Comparison of ENCODE assay signal across 13 mouse cellular contexts in the genomic region with DNA sequence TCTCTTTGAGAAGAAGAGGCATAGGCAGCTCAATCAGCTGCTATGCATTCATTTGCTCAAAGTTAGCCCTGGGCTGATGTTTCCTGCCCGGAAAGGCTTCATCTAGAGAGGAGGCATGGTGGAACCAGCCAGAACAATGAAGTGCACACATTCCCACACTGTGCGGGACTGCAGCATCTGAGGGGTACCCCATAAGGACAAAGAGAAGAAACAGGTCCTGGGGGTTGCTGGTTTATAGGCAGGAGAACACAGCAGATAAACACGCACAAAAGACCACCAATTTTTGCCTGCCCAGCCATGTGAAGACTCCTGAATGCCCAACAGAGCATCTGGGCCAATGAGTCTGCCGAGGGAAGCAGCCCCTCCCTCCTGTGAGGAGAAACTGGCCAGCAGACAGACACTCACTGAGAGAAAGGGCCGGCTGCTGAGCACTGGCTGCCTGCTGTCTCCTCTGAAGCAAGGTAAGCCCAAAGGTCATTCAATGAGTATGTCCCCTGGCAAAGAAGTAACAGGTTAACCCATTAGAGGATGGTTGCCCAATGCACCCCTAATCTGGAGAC. TPM values are rescaled to one million over a fixed set of nuclear protein-coding genes. Genes with fewer than 3 reads are reported as not detected.
A peak's percentile ranks its signal among the peaks of the same experiment; 100 is the strongest.
DNase-seq lines count a peak whose midpoint lies in the region; ATAC-seq and TF ChIP-seq lines count a peak whose summit lies in the region.
"Had no signal": no experiment of that assay in that cellular context is flagged by ENCODE, and none has a peak within 500 bp of the region (broad histone marks: within the 10 kb centered on the region; RNA-seq: fewer than 3 reads in every experiment).

No protein-coding gene starts in this region.

- no peak for ATAC-seq in forebrain, embryonic 12.5 days (ENCODE audit: low FRiP score)
- no peak for ATAC-seq in forebrain, embryonic 13.5 days
- ATAC-seq in neural tube, embryonic 15.5 days (ENCODE audit: low FRiP score): 0 out of 2 replicates have a peak, but pooled peaks have one; percentile 45

- 0 out of 2 replicates have a peak overlapping the region, but pooled peaks have one; percentile 6 for H3K27ac ChIP-seq in forebrain, embryonic 12.5 days
- no peak overlapping the region; the same call in 1 of the 2 replicates for H3K27ac ChIP-seq in forebrain, embryonic 13.5 days
- no peak overlapping the region for H3K27ac ChIP-seq in kidney, adult 2 months (ENCODE audit: insufficient read depth, low read depth, low read length)
- H3K27ac ChIP-seq in neural tube, embryonic 15.5 days (replicated peaks): peak overlapping the region; percentile 42; the same call in 1 of the 2 replicates
- H3K27ac ChIP-seq: neural tube, embryonic 13.5 days had no signal

- no peak for TF ChIP-seq CTCF in kidney, adult 2 months (conservative IDR thresholded peaks at IDR 0.05; ENCODE audit: insufficient read depth, insufficient read length, low read depth, low read length)

- H3K4me1 ChIP-seq in forebrain, embryonic 12.5 days: peaks cover 11% of the 10 kb centered on the region
- H3K4me1 ChIP-seq in forebrain, embryonic 13.5 days: peaks cover 10% of the 10 kb centered on the region
- no peaks in the 10 kb centered on the region for H3K4me1 ChIP-seq in kidney, adult 2 months (ENCODE audit: control insufficient read depth, insufficient read depth, low read length)
- peaks cover 15% of the 10 kb centered on the region for H3K4me1 ChIP-seq in neural tube, embryonic 15.5 days

- WGBS in forebrain, embryonic 12.5 days: 39% methylated on average over 5 of the region's 5 CpGs
- 30% methylated on average over 5 of the region's 5 CpGs for WGBS in forebrain, embryonic 13.5 days
- 45% methylated on average over 5 of the region's 5 CpGs for WGBS in kidney, adult 2 months
- WGBS in neural tube, embryonic 15.5 days: 32% methylated on average over 5 of the region's 5 CpGs

- no peak for TF ChIP-seq POLR2A in kidney, adult 2 months (IDR thresholded peaks at IDR 0.05; ENCODE audit: low read depth, low read length)

- no peak overlapping the region for H3K9ac ChIP-seq in forebrain, embryonic 12.5 days
- H3K9ac ChIP-seq in forebrain, embryonic 13.5 days: no peak overlapping the region
- no peak overlapping the region for H3K9ac ChIP-seq in neural tube, embryonic 15.5 days (replicated peaks)
- H3K9ac ChIP-seq: neural tube, embryonic 13.5 days had no signal

- no peak overlapping the region for H3K4me2 ChIP-seq in forebrain, embryonic 12.5 days
- no peak overlapping the region for H3K4me2 ChIP-seq in forebrain, embryonic 13.5 days
- no peak overlapping the region for H3K4me2 ChIP-seq in neural tube, embryonic 15.5 days
- H3K4me2 ChIP-seq: neural tube, embryonic 13.5 days had no signal

- DNase-seq in kidney, adult 2 months: peak; percentile 25
- no peak for DNase-seq in kidney, adult 8-10 months
- DNase-seq in neural tube, embryonic 10.5 days (ENCODE audit: extremely low spot score, low spot score): no peak
- no peak for DNase-seq in lung, postnatal 14 days
- DNase-seq: adrenal gland, adult 8-10 months; gastrocnemius, postnatal 25 days; lung, adult 18-20 months; lung, postnatal 4 days had no signal

- H3K9me3 ChIP-seq in forebrain, embryonic 12.5 days: no peaks in the 10 kb centered on the region
- no peaks in the 10 kb centered on the region for H3K9me3 ChIP-seq in forebrain, embryonic 13.5 days (replicated peaks)
- no peaks in the 10 kb centered on the region for H3K9me3 ChIP-seq in neural tube, embryonic 15.5 days (replicated peaks)
- H3K9me3 ChIP-seq: neural tube, embryonic 13.5 days had no signal

- H3K4me3 ChIP-seq in forebrain, embryonic 12.5 days (replicated peaks): no peak overlapping the region
- no peak overlapping the region for H3K4me3 ChIP-seq in forebrain, embryonic 13.5 days
- H3K4me3 ChIP-seq in kidney, adult 2 months (ENCODE audit: insufficient read depth, low read depth, low read length): no peak overlapping the region
- H3K4me3 ChIP-seq in neural tube, embryonic 15.5 days (replicated peaks): no peak overlapping the region
- H3K4me3 ChIP-seq: neural tube, embryonic 13.5 days had no signal

- H3K36me3 ChIP-seq in forebrain, embryonic 12.5 days (replicated peaks): no peaks in the 10 kb centered on the region
- H3K36me3 ChIP-seq in forebrain, embryonic 13.5 days (ENCODE audit: poor library complexity, severe bottlenecking): no peaks in the 10 kb centered on the region
- no peaks in the 10 kb centered on the region for H3K36me3 ChIP-seq in kidney, adult 2 months (ENCODE audit: control insufficient read depth, insufficient read depth, low read length)
- no peaks in the 10 kb centered on the region for H3K36me3 ChIP-seq in neural tube, embryonic 15.5 days
- H3K36me3 ChIP-seq: G1E; neural tube, embryonic 13.5 days had no signal

- peaks cover 9% of the 10 kb centered on the region; the same call in 1 of the 2 replicates for H3K27me3 ChIP-seq in forebrain, embryonic 12.5 days
- peaks cover 13% of the 10 kb centered on the region; the same call in 1 of the 2 replicates for H3K27me3 ChIP-seq in forebrain, embryonic 13.5 days
- no peaks in the 10 kb centered on the region for H3K27me3 ChIP-seq in kidney, adult 2 months (replicated peaks; ENCODE audit: control insufficient read depth, insufficient read depth, low read length)
- H3K27me3 ChIP-seq in neural tube, embryonic 15.5 days (replicated peaks): no peaks in the 10 kb centered on the region
- H3K27me3 ChIP-seq: neural tube, embryonic 13.5 days had no signal

RNA-seq across cellular contexts. Expression of gene Grk3, which starts 12.7 kb away (rescaled TPM):
- 8.0 and 9.4 TPM in 2 replicates for polyA plus RNA-seq in forebrain, embryonic 12.5 days (2016; fragmentation: Nextera tagmentation; extraction: Ambion mirVana)
- polyA plus RNA-seq in forebrain, embryonic 13.5 days (2015; fragmentation: Nextera tagmentation; extraction: Ambion mirVana): 8.1 and 8.7 TPM in 2 replicates
- 5.2 and 5.9 TPM in 2 replicates for polyA plus RNA-seq in kidney, adult 2 months (2012; rRNA removed)
- 22.4 and 23.3 TPM in 2 replicates for polyA plus RNA-seq in neural tube, embryonic 15.5 days (2015; fragmentation: Nextera tagmentation; extraction: Ambion mirVana)
- polyA plus RNA-seq: G1E had no signal

Comparison
In these comparisons a context has a peak if more than half of its experiments do, and no peak if none do; other contexts are left out.
1. H3K27ac ChIP-seq: peak in forebrain, embryonic 12.5 days (single experiment) and neural tube, embryonic 15.5 days (single experiment); none in forebrain, embryonic 13.5 days (single experiment) and kidney, adult 2 months (single experiment).